Mouse (Mus musculus): ENCODE results near the gene Gm11554. TPM values are rescaled to one million over a fixed set of nuclear protein-coding genes. Genes with fewer than 3 reads are reported as not detected.
"Not testable (repeated sequence)": the region's sequence is repeated elsewhere in the genome, so short reads cannot be mapped to it uniquely, and the experiment has no call there.

Gene Gm11554
- not detected for total RNA-seq (2021)
- long read RNA-seq, experiment 1, result 0 reads
- long read RNA-seq, experiment 2, result 0 reads

DNA sequence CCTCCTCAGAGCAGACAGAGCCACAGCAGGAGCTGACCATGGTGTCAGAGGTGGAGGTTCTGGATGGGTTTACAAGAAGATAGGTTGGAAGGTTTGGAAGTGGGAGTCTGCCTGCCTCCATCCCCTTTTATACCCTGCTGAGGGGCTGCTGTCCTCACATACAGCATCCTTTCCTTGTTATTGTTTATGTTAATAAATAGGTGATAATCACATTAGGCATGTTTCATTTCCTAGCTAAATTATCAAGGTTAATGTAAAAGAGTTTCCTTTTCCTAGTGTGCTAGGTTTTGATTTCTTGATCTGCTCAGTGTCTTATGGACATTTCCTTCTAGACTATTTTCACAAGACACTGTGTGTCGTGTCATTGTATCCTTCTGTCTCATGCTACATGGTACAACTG is at the start of gene Gm11554:
Gm11554 (minus strand) TSS at position 101 of the 400 bp plus-strand sequence.
- not testable (repeated sequence) for DNase-seq

DNA sequence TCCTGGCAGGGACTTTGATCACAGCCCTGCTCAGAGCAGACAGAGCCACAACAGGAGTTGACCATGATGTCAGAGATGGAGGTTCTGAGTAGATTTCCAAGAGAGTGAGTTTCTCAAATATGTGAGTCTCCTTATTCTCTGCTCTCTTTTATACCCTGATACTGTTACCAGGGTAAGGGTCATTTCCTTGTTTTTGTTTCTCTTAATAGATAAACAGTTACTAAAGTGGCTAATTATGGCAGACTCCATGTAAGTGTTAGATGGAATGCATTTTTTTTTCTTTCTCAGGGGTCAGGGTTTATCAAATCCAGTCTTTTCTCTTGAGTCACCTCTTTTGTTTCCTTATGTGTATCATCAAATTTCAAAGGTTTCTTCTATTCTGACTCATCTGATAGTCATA is 47.3 kb upstream of the Gm11554 start, which contains the start of gene Krtap4-16:
Krtap4-16 (minus strand) TSS at position 101 of the 400 bp plus-strand sequence.
- DNase-seq, result no peak

DNA sequence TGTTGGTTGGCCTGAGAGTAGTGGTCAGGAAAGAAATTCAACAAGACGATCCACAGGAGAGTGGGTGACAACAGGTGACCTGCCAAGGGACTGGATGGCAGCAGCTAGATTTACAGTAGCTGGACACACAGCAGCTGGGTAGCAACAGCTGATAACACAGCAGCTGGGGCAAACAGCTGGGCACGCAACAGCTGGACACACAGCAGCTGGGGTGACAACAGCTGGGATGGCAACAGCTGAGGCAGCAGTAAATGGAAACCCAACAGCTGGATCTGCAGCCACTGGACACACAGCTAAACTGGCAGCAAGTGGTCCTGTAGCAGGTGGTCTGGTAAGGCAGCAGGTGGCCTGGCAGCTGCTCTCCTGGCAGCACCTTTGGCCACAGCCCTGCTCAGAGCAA is 42.5 kb upstream of the Gm11554 start:
- no peak for DNase-seq

DNA sequence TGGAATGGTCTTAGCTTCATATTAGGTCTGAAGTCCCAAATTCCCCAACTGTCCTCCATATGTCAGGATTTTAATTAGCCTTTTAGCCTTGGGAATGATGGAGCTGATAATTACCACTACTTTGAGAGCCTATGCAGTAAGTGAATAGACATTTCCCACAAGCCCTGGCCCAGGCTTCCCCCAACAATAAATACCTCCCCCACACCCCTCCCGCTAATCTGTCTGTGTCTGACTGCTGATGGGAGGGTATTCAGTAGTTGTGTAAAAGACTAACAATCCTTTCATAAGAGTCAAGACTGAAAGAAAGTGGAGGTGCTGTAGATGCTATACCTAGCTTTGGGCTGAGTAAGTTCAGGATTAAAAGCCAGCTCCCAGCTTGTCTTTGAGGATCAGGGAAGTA is 37.9 kb upstream of the Gm11554 start:
- no peak for DNase-seq

DNA sequence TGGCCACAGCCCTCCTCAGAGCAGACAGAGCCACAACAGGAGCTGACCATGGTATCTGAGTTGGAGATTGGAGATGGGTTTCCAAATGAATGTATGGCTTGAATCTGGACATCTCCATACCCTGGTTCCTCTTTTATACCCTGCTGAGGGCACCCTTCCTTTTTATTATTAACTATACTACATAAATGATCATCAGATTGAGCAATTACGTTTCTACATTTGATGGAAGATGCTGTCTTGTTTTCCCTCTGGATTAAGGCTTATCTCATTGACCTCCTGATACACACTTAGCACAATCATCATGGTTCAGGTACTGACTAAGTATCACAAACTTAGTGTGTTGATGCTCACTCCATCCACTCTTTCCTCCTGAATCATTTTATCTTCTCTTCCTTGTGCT is 33.7 kb upstream of the Gm11554 start, which contains the start of gene 2300003K06Rik:
2300003K06Rik (minus strand) TSS at position 101 of the 400 bp plus-strand sequence.
- no peak for DNase-seq

DNA sequence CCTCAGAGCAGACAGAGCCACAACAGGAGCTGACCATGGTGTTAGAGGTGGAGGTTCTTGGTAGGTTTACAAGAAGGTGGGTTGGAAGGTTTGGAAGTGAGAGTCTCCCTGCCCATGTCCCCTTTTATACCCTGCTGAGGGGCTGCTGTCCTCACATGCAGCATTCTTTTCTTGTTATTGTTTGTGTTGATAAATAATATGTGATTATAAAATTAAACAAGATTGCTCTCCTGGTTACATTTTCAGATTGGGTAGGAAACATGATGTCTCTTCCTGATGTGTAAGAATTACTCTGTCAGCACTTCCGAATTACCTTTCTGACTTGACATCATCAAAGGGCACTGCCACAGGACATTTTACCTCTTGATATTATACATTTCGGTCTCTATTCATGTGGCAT is 11.3 kb upstream of the Gm11554 start, which contains the start of gene Gm11564:
Gm11564 (minus strand) TSS at position 101 of the 400 bp plus-strand sequence.
- not testable (repeated sequence) for DNase-seq

DNA sequence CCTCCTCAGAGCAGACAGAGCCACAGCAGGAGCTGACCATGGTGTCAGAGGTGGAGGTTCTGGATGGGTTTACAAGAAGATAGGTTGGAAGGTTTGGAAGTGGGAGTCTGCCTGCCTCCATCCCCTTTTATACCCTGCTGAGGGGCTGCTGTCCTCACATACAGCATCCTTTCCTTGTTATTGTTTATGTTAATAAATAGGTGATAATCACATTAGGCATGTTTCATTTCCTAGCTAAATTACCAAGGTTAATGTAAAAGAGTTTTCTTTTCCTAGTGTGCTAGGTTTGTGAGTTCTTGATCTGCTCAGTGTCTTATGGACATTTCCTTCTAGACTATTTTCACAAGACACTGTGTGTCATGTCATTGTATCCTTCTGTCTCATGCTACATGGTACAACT is 5.5 kb upstream of the Gm11554 start, which contains the start of gene Krtap4-13:
Krtap4-13 (minus strand) TSS at position 101 of the 400 bp plus-strand sequence.
- not testable (repeated sequence) for DNase-seq

DNA sequence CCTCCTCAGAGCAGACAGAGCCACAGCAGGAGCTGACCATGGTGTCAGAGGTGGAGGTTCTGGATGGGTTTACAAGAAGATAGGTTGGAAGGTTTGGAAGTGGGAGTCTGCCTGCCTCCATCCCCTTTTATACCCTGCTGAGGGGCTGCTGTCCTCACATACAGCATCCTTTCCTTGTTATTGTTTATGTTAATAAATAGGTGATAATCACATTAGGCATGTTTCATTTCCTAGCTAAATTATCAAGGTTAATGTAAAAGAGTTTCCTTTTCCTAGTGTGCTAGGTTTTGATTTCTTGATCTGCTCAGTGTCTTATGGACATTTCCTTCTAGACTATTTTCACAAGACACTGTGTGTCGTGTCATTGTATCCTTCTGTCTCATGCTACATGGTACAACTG is 5.4 kb downstream of the Gm11554 start, which contains the start of gene Gm11569:
Gm11569 (minus strand) TSS at position 101 of the 400 bp plus-strand sequence.
- DNase-seq, result not testable (repeated sequence)

DNA sequence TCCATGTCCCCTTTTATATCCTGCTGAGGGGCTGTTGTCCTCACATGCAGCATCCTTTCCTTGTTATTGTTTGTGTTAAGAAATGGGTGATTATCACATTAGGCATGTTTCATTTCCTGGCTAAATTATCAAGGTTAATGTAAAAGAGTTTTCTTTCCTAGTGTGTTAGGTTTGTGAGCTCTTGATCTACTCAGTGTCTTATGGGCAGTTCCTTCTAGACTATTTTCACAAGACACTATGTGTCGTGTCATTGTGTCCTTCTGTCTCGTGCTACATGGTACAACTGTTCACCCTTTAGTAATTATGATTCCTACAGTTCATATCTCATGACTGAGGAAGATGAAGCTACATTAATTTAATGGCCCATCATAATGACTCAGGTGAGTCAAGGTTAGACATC is 10.9 kb downstream of the Gm11554 start, which contains the start of gene Gm11596:
Gm11596 (minus strand) TSS at position 101 of the 400 bp plus-strand sequence.
- DNase-seq, result no peak

DNA sequence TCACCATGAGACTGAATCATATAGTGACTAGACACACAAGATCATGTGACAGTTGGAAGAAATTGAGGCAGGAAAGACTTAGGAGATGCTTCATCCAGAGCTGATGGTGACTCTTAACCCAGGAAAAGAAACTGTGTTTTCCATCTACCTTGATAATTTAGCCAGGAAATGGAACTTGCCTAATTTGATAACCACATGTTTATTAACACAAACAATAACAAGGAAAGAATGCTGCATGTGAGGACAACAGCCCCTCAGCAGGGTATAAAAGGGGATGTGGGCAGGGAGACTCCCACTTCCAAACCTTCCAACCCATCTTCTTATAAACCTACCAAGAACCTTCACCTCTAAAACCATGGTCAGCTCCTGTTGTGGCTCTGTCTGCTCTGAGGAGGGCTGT is 19.3 kb downstream of the Gm11554 start, which contains the start of gene Krtap4-9:
Krtap4-9 (plus strand) TSS at position 301 of the 400 bp plus-strand sequence.
- not testable (repeated sequence) for DNase-seq

DNA sequence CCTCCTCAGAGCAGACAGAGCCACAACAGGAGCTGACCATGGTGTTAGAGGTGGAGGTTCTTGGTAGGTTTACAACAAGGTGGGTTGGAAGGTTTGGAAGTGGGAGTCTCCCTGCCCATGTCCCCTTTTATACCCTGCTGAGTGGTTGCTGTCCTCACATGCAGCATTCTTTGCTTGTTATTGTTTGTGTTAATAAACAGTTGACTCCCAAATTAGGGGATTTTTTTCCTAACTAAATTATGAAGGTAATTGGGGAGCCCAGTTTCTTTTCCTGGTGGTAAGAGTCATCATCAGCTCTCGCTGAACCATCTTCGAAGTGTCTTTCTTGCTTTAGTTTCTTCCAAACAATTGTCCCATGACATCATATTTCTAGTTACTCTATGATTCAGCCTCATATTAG is 23.6 kb downstream of the Gm11554 start, which contains the start of gene Krtap4-8:
Krtap4-8 (minus strand) TSS at position 101 of the 400 bp plus-strand sequence.
- DNase-seq, result no peak

DNA sequence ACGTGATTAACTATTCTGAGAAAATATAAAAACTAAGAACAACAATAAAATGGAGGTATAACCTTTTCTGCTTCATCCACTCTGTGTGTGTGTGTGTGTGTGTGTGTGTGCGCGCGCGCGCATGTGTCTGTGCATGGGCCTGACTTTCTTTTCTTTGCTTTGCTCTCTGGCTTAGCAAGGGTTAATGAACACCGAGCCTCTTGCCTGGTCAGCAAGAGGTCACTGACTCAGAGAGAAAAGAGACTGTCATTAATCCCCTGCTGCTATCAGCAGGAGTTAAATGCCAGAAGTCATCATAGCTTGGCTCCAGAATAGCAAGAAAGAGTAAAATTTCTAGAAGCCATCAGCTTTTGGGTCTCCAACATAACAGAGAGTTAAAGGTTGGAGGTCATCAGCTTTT is 25.8 kb downstream of the Gm11554 start:
- no peak for DNase-seq

DNA sequence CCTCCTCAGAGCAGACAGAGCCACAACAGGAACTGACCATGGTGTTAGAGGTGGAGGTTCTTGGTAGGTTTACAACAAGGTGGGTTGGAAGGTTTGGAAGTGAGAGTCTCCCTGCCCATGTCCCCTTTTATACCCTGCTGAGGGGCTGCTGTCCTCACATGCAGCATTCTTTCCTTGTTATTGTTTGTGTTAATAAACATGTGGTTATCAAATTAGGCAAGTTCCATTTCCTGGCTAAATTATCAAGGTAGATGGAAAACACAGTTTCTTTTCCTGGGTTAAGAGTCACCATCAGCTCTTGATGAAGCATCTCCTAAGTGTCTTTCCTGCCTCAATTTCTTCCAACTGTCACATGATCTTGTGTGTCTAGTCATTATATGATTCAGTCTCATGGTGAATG is 31.4 kb downstream of the Gm11554 start, which contains the start of gene Gm11595:
Gm11595 (minus strand) TSS at position 101 of the 400 bp plus-strand sequence.
- not testable (repeated sequence) for DNase-seq

DNA sequence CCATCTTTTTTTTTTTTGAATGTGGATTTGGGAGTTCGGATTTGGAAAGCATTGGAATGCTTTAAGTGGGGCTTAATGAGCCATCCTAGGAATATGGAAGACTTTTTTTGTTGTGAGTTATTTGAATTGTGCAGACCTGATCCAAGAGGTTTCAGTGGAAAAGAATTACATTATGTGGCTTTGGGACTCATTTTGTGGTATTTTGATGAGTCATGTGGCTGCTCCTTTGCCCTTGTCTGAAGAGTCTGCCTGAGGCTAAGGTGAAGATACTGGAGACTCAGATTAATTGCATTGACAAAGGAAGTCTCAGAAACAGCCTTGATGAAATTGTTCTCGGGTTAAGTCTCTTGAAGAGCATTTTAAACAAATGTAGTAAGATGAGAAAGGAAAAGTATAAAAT is 35.8 kb downstream of the Gm11554 start:
- DNase-seq, result no peak

DNA sequence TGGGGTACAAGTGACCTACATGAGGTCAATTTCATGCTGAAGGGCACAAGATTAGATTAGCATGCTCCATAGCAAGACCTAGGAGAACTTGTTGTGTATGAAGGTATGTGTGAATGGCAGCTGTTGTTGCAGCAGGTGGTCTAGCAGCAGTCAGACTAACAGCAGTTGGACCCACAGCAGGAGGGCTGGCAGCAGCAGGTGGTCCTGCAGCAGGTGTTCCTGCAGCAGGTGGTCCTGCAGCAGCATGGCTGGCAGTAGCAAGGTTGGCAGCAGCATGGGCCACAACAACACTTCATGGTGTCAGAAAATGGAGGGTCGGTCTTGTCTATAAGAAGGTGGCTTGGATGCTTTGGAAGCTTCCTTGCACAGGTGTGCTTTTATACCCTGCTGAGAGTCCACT is 45.4 kb downstream of the Gm11554 start:
- no peak for DNase-seq

Other genes with a start within 250 kb of the Gm11554 start
- gene Krtap3-2, start 247.6 kb downstream of the Gm11554 start, total RNA-seq (2021), result not detected
- gene Gm11939, start 245.0 kb downstream of the Gm11554 start, total RNA-seq (2021), result not detected
- not detected for gene Krtap3-1, start 237.8 kb downstream of the Gm11554 start, total RNA-seq (2021)
- not detected for gene Krtap1-5, start 223.4 kb downstream of the Gm11554 start, total RNA-seq (2021)
- gene Krtap1-4, start 220.8 kb downstream of the Gm11554 start, total RNA-seq (2021), result not detected
- gene Krtap1-3, start 213.1 kb downstream of the Gm11554 start, total RNA-seq (2021), result not detected
- not detected for gene Krtap9-3, start 206.3 kb downstream of the Gm11554 start, total RNA-seq (2021)
- gene Gm11938, start 201.1 kb downstream of the Gm11554 start, total RNA-seq (2021), result not detected
- not detected for gene Gm11937, start 194.3 kb downstream of the Gm11554 start, total RNA-seq (2021)
- gene Krtap2-4, start 189.6 kb downstream of the Gm11554 start, total RNA-seq (2021), result not detected
- not detected for gene Gm11562, start 184.0 kb downstream of the Gm11554 start, total RNA-seq (2021)
- gene Krtap4-1, start 176.2 kb downstream of the Gm11554 start, total RNA-seq (2021), result not detected
- gene Krtap4-2, start 169.4 kb downstream of the Gm11554 start, total RNA-seq (2021), result not detected
- not detected for gene Krtap4-7, start 160.4 kb downstream of the Gm11554 start, total RNA-seq (2021)
- not detected for gene Gm11555, start 154.2 kb downstream of the Gm11554 start, total RNA-seq (2021)
- gene Gm11563, start 145.5 kb downstream of the Gm11554 start, total RNA-seq (2021), result not detected
- not detected for gene Krtap4-6, start 138.5 kb downstream of the Gm11554 start, total RNA-seq (2021)
- gene Gm14190, start 113.7 kb downstream of the Gm11554 start, total RNA-seq (2021), result not detected
- gene Gm14180, start 70.2 kb downstream of the Gm11554 start, total RNA-seq (2021), result not detected
- gene Gm11595, start 31.5 kb downstream of the Gm11554 start, total RNA-seq (2021), result not detected
- gene Krtap4-8, start 23.7 kb downstream of the Gm11554 start, total RNA-seq (2021), result not detected
- under 1 TPM in 1 of 2 experiments, not detected in 1; 0.23 TPM for gene Krtap4-9, start 19.2 kb downstream of the Gm11554 start, total RNA-seq (2021)
- not detected for gene Gm11596, start 11.0 kb downstream of the Gm11554 start, total RNA-seq (2021)
- not detected for gene Gm11569, start 5.5 kb downstream of the Gm11554 start, total RNA-seq (2021)
- not detected for gene Krtap4-13, start 5.4 kb upstream of the Gm11554 start, total RNA-seq (2021)
- gene Gm11564, start 11.2 kb upstream of the Gm11554 start, total RNA-seq (2021), result not detected
- not detected for gene 2300003K06Rik, start 33.6 kb upstream of the Gm11554 start, total RNA-seq (2021)
- not detected for gene Krtap4-16, start 47.2 kb upstream of the Gm11554 start, total RNA-seq (2021)
- not detected for gene Gm11568, start 53.5 kb upstream of the Gm11554 start, total RNA-seq (2021)
- gene Gm11559, start 60.0 kb upstream of the Gm11554 start, total RNA-seq (2021), result not detected
- not detected for gene Krtap9-1, start 68.9 kb upstream of the Gm11554 start, total RNA-seq (2021)
- gene Gm11567, start 74.7 kb upstream of the Gm11554 start, total RNA-seq (2021), result not detected
- gene Krtap31-1, start 103.5 kb upstream of the Gm11554 start, total RNA-seq (2021), result not detected
- gene Gm11565, start 110.3 kb upstream of the Gm11554 start, total RNA-seq (2021), result not detected
- gene Krtap31-2, start 131.8 kb upstream of the Gm11554 start, total RNA-seq (2021), result not detected
- gene Krtap9-5, start 144.0 kb upstream of the Gm11554 start, total RNA-seq (2021), result not detected
- gene Krtap29-1, start 174.6 kb upstream of the Gm11554 start, total RNA-seq (2021), result not detected
- not detected for gene Krtap16-1, start 182.2 kb upstream of the Gm11554 start, total RNA-seq (2021)
- not detected for gene Krtap17-1, start 189.5 kb upstream of the Gm11554 start, total RNA-seq (2021)
- not detected for gene Krt33a, start 211.8 kb upstream of the Gm11554 start, total RNA-seq (2021)
- gene Krt33b, start 225.4 kb upstream of the Gm11554 start, total RNA-seq (2021), result under 1 TPM; 0.38 to 0.45 TPM
- gene Krt34, start 237.1 kb upstream of the Gm11554 start, total RNA-seq (2021), result not detected
- gene Krt31, start 246.1 kb upstream of the Gm11554 start, total RNA-seq (2021), result not detected